Mouse (Mus musculus) limb, embryonic 14.5 days (tissue): Measurements from ENCODE around the gene Itga11. TPM values are rescaled to one million over a fixed set of nuclear protein-coding genes. Genes with fewer than 3 reads are reported as not detected.
A peak's percentile ranks its signal among the peaks of the same experiment; 100 is the strongest.

Experiments
- ATAC-seq: fragments of 200-750 bp; cut with Nextera tagmentation; 2 replicates; pipeline ENCODE4 v1.8.0; 2017; ENCODE audit warnings: low read depth, moderate number of reproducible peaks, moderate TSS enrichment; ENCODE audit not compliant: low FRiP score
- DNase-seq: peaks from one replicate; pipeline ENCODE4 v3.0.0-alpha.2; 2015; ENCODE audit warnings: low spot score
- H3K27ac ChIP-seq: fragments of 300-500 bp; sonication (generic); replicated peaks from 2 replicates; pipeline ENCODE4 v1.5.1; 2014; ENCODE audit warnings: low read depth, mild to moderate bottlenecking, low read length, moderate library complexity, mixed read lengths
- H3K27me3 ChIP-seq: fragments of 300-500 bp; sonication (generic); 2 replicates; pipeline ENCODE4 v1.6.1; 2014; ENCODE audit warnings: low read length, mixed read lengths; ENCODE audit not compliant: control insufficient read depth, insufficient read depth
- H3K36me3 ChIP-seq: fragments of 300-500 bp; sonication (generic); 2 replicates; pipeline ENCODE4 v1.6.1; 2014; ENCODE audit warnings: mild to moderate bottlenecking, low read length, moderate library complexity, mixed read lengths; ENCODE audit not compliant: control insufficient read depth, insufficient read depth
- H3K4me1 ChIP-seq: fragments of 300-500 bp; sonication (generic); 2 replicates; pipeline ENCODE4 v1.6.1; 2014; ENCODE audit warnings: antibody characterized with exemption, low read length, mixed read lengths; ENCODE audit not compliant: control insufficient read depth, insufficient read depth
- H3K4me2 ChIP-seq: fragments of 300-500 bp; sonication (generic); replicated peaks from 2 replicates; pipeline ENCODE4 v1.6.1; 2014; ENCODE audit warnings: low read depth, mild to moderate bottlenecking, low read length, moderate library complexity; ENCODE audit not compliant: severe bottlenecking
- H3K4me3 ChIP-seq: fragments of 300-500 bp; sonication (generic); replicated peaks from 2 replicates; pipeline ENCODE4 v1.5.1; 2014; ENCODE audit warnings: low read length
- H3K9ac ChIP-seq: fragments of 300-500 bp; sonication (generic); 2 replicates; pipeline ENCODE4 v1.6.1; 2014; ENCODE audit warnings: mild to moderate bottlenecking, low read depth, low read length, moderate library complexity; ENCODE audit not compliant: severe bottlenecking
- H3K9me3 ChIP-seq: fragments of 300-500 bp; sonication (generic); 2 replicates; pipeline ENCODE4 v1.6.1; 2016; ENCODE audit warnings: low read length; ENCODE audit not compliant: control insufficient read depth
- POLR2A ChIP-seq: fragments of 200-500 bp; IDR thresholded peaks from 2 replicates; pipeline ENCODE4 v1.8.0; 2012; ENCODE audit warnings: inconsistent platforms, mild to moderate bottlenecking, moderate library complexity, borderline replicate concordance; ENCODE audit not compliant: insufficient read depth, insufficient read length; ENCODE audit errors: extremely low read depth
- WGBS: fragments of 180-500 bp; shearing (Covaris S2); extraction: QIAGEN DNeasy Blood & Tissue Kit; methylation state at CpG from one replicate; pipeline ENCODE4 v1.1.7; 2014; 5-methylcytosine and 5-hydroxymethylcytosine counted together
- polyA plus RNA-seq, 2 experiments: library from polyadenylated mRNA; depleted of rRNA in 1 of 2; stranded (reverse) in 1 of 2; unstranded in 1 of 2; fragments of >200 nt; fragmentation: Nextera tagmentation in 1 of 2; extraction: Ambion mirVana in 1 of 2; gene quantifications; 2 replicates each; pipeline versions ENCODE4 v1.2.1 to v1.2.3; 2012 to 2014

The Itga11 gene
- polyA plus RNA-seq, 2 experiments: 11.6 to 18.2 TPM

DNA sequence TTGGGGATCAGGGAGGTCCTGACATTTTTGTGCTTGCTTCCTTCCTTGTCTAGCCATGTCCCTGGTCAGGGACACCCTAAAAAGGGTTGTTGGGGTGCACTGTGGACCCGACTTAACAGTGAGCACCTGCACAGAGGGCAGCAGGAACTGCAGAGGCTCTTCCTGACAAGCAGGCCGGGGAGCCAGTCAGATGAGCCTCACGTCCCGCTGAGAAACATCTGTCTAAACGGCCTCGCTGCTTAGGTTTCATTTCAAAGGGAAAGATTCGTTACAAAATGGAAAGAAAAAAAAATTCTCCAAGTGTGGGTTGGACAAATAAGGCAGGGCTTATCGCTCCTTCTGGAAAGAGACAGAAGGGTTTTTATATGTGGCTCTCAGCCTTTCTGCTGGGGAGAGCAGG lies 40.4 kb downstream of the Itga11 start:
- H3K4me3 ChIP-seq: no peak overlapping the region
- peak overlapping the region; percentile 70 for H3K27ac ChIP-seq
- H3K4me1 ChIP-seq: peaks cover 34% of the 10 kb centered on the region
- 0 out of 2 replicates have a peak overlapping the region, but pooled peaks have one; percentile 25 for H3K9ac ChIP-seq
- H3K9me3 ChIP-seq: no peaks in the 10 kb centered on the region
- H3K36me3 ChIP-seq: no peaks in the 10 kb centered on the region
- WGBS: 18% methylated on average over 8 of the region's 8 CpGs
- ATAC-seq (no peak), DNase-seq (peak; percentile 48)
- no peak overlapping the region for H3K4me2 ChIP-seq
- no peak for TF ChIP-seq POLR2A
- no peaks in the 10 kb centered on the region for H3K27me3 ChIP-seq

DNA sequence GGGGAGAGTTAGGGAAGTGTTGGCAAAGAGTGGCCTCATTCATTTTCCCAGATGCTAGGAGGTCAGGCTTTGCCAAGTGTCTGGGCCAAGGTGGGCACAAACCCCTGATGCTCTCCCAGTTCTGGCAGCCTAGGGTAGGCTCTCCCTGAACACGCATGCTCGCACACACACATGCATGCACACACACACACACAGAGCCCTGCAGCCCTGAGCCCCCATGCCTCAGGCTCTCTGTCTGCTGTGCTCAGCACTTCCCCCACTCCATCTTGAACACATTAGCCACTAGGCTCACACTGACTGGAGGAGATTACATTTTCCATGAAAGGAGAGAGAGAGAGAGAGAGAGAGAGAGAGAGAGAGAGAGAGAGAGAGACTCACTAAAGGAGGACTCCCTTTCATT lies 44.2 kb downstream of the Itga11 start:
- Histone ChIP-seq H3K9ac (no peak overlapping the region), H3K9me3 (no peaks in the 10 kb centered on the region), H3K27ac (peak overlapping the region; percentile 86), H3K4me3 (no peak overlapping the region), H3K36me3 (no peaks in the 10 kb centered on the region), H3K4me1 (peaks cover 59% of the 10 kb centered on the region), H3K4me2 (no peak overlapping the region; the same call in 1 of the 2 replicates), H3K27me3 (no peaks in the 10 kb centered on the region)
- DNase-seq (peak; percentile 78), ATAC-seq (peak; percentile 80)
- WGBS: 19% methylated on average over 2 of the region's 2 CpGs
- TF ChIP-seq POLR2A: no peak

DNA sequence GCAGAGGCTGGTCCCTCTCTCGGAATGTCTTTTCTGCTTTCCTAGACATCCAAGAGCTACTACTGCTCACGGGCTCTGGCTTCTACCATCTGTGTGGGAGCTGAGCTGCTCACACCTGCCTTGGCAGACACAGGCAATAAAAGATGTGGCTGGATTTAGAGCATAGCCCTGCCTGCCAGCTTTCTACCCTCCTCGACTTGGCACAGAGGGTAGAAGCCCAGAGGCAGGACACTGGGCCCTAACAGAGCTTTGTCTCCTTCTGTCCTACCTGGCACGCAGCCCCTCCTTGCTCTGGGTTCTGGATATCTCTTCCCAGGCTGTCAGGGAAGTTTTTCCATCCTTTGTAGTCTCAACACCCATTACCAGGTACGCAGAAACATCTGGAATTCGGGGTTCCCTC lies 45.1 kb downstream of the Itga11 start:
- ATAC-seq: 0 out of 2 replicates have a peak, but pooled peaks have one; percentile 18
- Histone ChIP-seq H3K9me3 (no peaks in the 10 kb centered on the region), H3K4me3 (no peak overlapping the region), H3K27ac (peak overlapping the region; percentile 86), H3K9ac (no peak overlapping the region), H3K27me3 (no peaks in the 10 kb centered on the region), H3K4me1 (peaks cover 53% of the 10 kb centered on the region), H3K36me3 (no peaks in the 10 kb centered on the region), H3K4me2 (0 out of 2 replicates have a peak overlapping the region, but pooled peaks have one; percentile 18)
- no peak for TF ChIP-seq POLR2A
- WGBS: 25% methylated on average over 6 of the region's 6 CpGs
- peak; percentile 59 for DNase-seq

DNA sequence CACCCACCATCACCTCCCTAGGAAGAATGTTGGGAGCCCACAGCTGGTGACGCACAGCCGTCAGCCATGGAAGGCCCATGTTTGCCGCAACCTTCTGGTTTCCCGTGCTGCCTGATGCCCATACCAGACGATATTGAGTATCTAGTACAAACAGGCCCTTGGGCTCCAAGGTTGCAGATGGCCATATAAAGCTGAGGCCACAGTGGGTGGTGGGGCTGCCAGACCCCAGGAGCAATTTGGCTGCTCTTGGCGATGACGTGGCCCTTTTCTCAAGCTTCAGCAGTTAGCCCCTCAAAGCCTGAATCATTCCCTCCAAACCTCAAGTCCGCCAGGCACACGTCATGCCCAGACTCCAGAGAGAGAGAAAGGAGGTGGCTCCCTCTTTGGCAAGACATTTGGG lies 46.5 kb downstream of the Itga11 start:
- TF ChIP-seq POLR2A: no peak
- no peaks in the 10 kb centered on the region for H3K9me3 ChIP-seq
- ATAC-seq (no peak), DNase-seq (no peak)
- no peaks in the 10 kb centered on the region for H3K27me3 ChIP-seq
- H3K9ac ChIP-seq: no peak overlapping the region
- H3K4me3 ChIP-seq: no peak overlapping the region
- no peak overlapping the region for H3K4me2 ChIP-seq
- no peaks in the 10 kb centered on the region for H3K36me3 ChIP-seq
- peak overlapping the region; percentile 67 for H3K27ac ChIP-seq
- 36% methylated on average over 9 of the region's 9 CpGs for WGBS
- H3K4me1 ChIP-seq: peaks cover 43% of the 10 kb centered on the region

DNA sequence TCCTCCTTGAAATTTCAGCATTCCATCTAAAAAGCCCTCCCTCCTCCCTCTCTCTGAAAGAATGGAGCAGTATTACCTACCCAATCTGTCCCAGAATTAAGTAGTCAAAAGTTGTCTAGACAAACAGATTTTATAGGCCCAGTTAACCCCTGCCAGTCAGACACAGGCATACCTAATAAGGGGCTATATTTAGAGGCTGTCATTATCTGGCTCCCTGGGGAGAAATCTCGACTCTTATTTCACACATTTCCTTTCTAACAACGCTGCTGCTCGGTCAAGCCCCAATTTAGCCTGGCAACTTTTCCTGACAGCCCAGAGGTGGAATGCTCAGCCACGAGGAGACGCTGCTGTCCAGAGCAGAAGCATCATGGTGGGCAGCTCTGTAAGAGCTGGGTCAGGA lies 47.6 kb downstream of the Itga11 start:
- 0 out of 2 replicates have a peak, but pooled peaks cover 4% of the 10 kb centered on the region for H3K36me3 ChIP-seq
- H3K4me3 ChIP-seq: no peak overlapping the region
- H3K27ac ChIP-seq: peak overlapping the region; percentile 67; the same call in 1 of the 2 replicates
- TF ChIP-seq POLR2A: no peak
- no peak overlapping the region for H3K9ac ChIP-seq
- H3K27me3 ChIP-seq: no peaks in the 10 kb centered on the region
- peak; percentile 6; the same call in 1 of the 2 replicates for ATAC-seq
- 4% methylated on average over 5 of the region's 5 CpGs for WGBS
- no peak overlapping the region for H3K4me2 ChIP-seq
- peak; percentile 77 for DNase-seq
- H3K4me1 ChIP-seq: peaks cover 43% of the 10 kb centered on the region
- no peaks in the 10 kb centered on the region for H3K9me3 ChIP-seq
